Mouse (Mus musculus) olfactory bulb, adult 2 months (tissue): ENCODE data around the gene Ola1. TPM values are rescaled to one million over a fixed set of nuclear protein-coding genes. Genes with fewer than 3 reads are reported as not detected.

Source experiments
- H3K27ac ChIP-seq: fragments of 200-500 bp; 2 replicates; pipeline ENCODE4 v1.5.1; 2012; ENCODE audit warnings: low read depth, low read length; ENCODE audit not compliant: insufficient read depth
- H3K4me1 ChIP-seq: fragments of 200-500 bp; 2 replicates; pipeline ENCODE4 v1.6.1; 2012; ENCODE audit warnings: low read length; ENCODE audit not compliant: control insufficient read depth, insufficient read depth
- H3K4me3 ChIP-seq: fragments of 200-500 bp; 2 replicates; pipeline ENCODE4 v1.5.1; 2012; ENCODE audit warnings: mild to moderate bottlenecking, low read depth, low read length, moderate library complexity; ENCODE audit not compliant: insufficient read depth
- CTCF ChIP-seq: fragments of 200-500 bp; IDR thresholded peaks from 2 replicates; pipeline ENCODE4 v1.5.1; 2012; ENCODE audit warnings: low read depth, mild to moderate bottlenecking, low read length, moderate library complexity; ENCODE audit not compliant: insufficient read depth
- POLR2A ChIP-seq: fragments of 200-500 bp; IDR thresholded peaks from 2 replicates; pipeline ENCODE4 v1.6.1; 2012; ENCODE audit warnings: mild to moderate bottlenecking, low read depth, low read length, moderate library complexity; ENCODE audit not compliant: insufficient read depth
- WGBS: fragments of 180-500 bp; shearing (Covaris S2); methylation state at CpG from one replicate; pipeline ENCODE4 v1.1.7; 2018; 5-methylcytosine and 5-hydroxymethylcytosine counted together
- polyA plus RNA-seq: library from polyadenylated mRNA; stranded (reverse); fragments of >200 nt; gene quantifications from 2 replicates; pipeline ENCODE4 v1.2.4, GENCODE M21; 2012; ENCODE audit warnings: low replicate concordance; ENCODE audit not compliant: missing spikeins, insufficient read depth, insufficient read length

Gene Ola1
- polyA plus RNA-seq, 1 experiment: 370 TPM

DNA sequence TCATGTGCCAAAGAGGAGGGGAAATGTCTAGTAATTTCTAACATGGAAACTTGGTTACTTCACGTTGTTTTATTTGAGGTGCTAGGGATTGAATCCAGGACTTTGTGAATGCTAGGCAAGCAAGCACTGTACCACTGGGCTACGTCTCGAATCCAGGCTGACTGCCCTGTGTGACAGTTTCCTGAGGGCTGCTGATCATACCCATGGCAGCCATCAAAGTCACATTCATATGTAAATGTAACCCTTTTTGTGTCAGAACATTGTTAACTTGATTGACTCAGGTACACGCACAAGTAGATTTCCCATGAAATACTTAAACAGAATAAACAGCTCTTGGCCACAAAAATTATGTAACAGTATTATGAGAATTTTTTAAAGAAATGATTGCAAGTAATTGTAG, 30.0 kb upstream of the Ola1 start:
- Histone ChIP-seq H3K4me1 (no peaks in the 10 kb centered on the region), H3K27ac (no peak overlapping the region), H3K4me3 (no peak overlapping the region)
- 64% methylated on average over 4 of the region's 4 CpGs for WGBS
- TF ChIP-seq POLR2A (no peak), CTCF (no peak)

DNA sequence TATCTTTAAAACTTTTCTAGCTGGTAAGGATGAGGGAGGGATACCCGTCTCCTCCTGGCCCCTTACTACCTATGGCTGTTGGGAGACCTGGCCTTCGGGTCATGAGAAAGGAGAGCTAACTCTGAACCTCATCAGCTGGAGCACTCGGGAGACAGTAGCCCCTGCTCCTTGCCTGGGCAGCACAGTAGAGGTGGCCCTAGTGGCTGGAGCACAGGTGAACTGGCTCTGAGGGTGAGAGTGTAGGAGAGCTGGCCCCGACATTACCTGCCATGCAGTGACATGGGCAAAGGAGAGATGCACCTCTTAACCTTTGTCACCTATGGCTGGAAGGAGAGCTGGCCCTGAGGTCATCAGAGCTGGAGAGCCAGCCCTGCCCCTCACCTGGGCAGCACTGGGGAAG, 22.6 kb upstream of the Ola1 start:
- no peak overlapping the region for H3K4me3 ChIP-seq
- no peak overlapping the region for H3K27ac ChIP-seq
- no peaks in the 10 kb centered on the region for H3K4me1 ChIP-seq
- TF ChIP-seq POLR2A (no peak), CTCF (no peak)
- 89% methylated on average over 4 of the region's 4 CpGs for WGBS

- Histone ChIP-seq H3K27ac (no peak overlapping the region), H3K4me1 (no peaks in the 10 kb centered on the region), H3K4me3 (no peak overlapping the region)
- no peak for TF ChIP-seq POLR2A
- TF ChIP-seq CTCF: no peak
- WGBS: 71% methylated on average over 3 of the region's 3 CpGs
Measured at GRCm38 (mm10) chr2:73231081-73231480, 12.4 kb upstream of the Ola1 start.

- Histone ChIP-seq H3K27ac (no peak overlapping the region), H3K4me3 (peak overlapping the region; percentile 63), H3K4me1 (peaks cover 5% of the 10 kb centered on the region; the same call in 1 of the 2 replicates)
- peak; percentile 55; the same call in 1 of the 2 replicates for TF ChIP-seq POLR2A
- no peak for TF ChIP-seq CTCF
- WGBS: under 1% methylated on average over 67 of the region's 68 CpGs
Measured at GRCm38 (mm10) chr2:73213871-73214659, 4.7 kb downstream of the Ola1 start.

DNA sequence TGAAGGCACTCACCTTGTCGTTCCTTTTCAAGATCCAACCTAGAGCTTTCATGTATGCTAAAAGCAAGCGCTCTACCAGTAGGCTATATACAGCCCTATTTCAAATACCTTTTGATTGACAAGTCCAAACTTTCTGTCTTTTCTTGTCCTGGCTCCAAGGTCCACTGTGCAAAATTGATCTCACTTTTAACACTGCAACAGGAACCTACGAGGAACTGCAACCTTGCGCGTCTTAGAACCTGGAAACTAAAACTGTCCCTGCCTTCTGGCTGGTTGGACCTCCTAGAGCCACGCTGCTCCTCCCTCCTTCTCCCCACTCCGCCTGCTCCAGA, 5.2 kb downstream of the Ola1 start:
- 22% methylated on average over 7 of the region's 7 CpGs for WGBS
- Histone ChIP-seq H3K4me3 (peak overlapping the region; percentile 63), H3K27ac (no peak overlapping the region), H3K4me1 (peaks cover 5% of the 10 kb centered on the region; the same call in 1 of the 2 replicates)
- TF ChIP-seq CTCF (no peak), POLR2A (no peak)

- H3K4me3 ChIP-seq: no peak overlapping the region
- WGBS: 87% methylated on average over 6 of the region's 6 CpGs
- no peak overlapping the region for H3K27ac ChIP-seq
- no peak for TF ChIP-seq CTCF
- no peak for TF ChIP-seq POLR2A
- no peaks in the 10 kb centered on the region for H3K4me1 ChIP-seq
Measured at GRCm38 (mm10) chr2:73204328-73204727, 14.4 kb downstream of the Ola1 start.

DNA sequence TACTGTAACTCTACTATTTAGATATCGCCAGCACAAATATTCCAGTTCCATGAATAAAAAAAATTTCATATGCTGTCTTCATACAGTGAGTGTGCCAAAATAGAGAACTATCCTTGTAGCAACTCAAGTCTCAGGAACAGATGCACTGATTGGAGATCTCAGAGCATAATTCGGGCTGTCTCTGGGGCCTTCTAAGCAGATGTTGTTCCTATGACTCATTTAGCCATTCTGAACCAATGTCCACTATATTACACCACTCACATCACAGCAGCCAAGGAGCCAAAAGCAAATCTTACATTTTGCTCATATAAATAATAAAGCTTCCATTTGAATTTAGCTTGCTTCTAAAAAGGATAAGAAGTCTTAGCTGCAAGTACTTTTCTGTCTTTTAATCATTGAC, 30.2 kb downstream of the Ola1 start:
- no peak for TF ChIP-seq POLR2A
- WGBS: 87% methylated on average over 2 of the region's 2 CpGs
- Histone ChIP-seq H3K27ac (no peak overlapping the region), H3K4me1 (no peaks in the 10 kb centered on the region), H3K4me3 (no peak overlapping the region)

DNA sequence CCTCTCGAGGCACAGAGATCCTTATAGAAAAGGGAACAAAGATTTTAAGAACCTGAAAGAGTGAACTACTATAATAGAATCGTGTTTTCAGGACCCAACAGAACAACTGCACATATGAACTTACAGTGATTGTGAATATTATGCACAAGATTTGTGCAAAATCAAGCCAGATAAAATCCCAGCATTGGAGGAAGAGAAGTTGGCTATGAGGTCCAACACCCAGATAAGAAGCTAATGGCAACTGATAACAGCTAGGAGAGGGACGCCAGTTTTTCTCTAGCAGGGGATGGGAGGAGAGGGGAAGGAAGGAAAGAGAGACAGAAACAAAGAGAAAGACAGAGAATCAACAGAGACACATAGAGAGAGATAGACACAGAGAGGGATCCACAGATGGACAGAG, 33.5 kb downstream of the Ola1 start:
- Histone ChIP-seq H3K4me1 (no peaks in the 10 kb centered on the region), H3K4me3 (no peak overlapping the region), H3K27ac (no peak overlapping the region)
- TF ChIP-seq CTCF (no peak), POLR2A (no peak)
- 87% methylated on average over 3 of the region's 3 CpGs for WGBS

DNA sequence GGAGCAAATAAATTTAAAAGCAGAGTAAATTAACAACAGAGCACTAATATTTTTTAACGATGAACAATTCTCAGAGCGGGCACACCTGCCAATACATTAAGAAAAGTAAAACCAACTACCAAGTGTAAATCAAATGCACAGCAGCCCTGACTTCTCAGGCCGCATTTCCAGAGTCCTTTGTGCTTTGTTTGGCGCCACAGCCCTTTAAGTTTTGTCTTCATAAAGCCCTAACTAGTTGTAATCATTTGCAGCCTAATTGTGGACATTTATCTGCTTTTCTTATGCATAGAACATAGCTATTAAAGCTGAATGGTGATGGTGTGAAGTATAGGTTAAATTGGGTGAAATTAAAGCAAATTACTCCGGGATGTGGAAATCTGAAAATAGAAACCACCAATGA, 49.2 kb downstream of the Ola1 start:
- 42% methylated on average over 5 of the region's 5 CpGs for WGBS
- TF ChIP-seq POLR2A: no peak
- no peak for TF ChIP-seq CTCF

DNA sequence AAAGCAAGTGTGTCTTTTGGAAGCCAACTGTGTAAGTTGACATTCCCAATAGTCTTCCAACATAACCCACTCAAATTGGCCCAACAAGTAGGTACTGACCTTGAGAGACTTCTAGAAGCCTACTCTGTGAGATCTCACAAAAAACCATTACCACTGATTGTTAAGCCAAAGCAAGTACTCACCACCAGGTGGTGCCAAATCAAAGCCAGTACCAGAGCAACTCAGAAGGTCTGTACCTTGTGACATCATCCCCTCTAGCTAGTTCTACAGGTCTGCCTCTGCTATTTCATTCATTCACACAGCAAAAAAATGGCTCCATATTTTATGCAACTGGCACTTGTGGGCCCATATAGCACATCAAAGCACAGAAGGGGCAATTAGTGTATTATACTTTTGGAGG, 51.6 kb downstream of the Ola1 start:
- no peak overlapping the region for H3K27ac ChIP-seq
- peaks cover 4% of the 10 kb centered on the region; the same call in 1 of the 2 replicates for H3K4me1 ChIP-seq
- TF ChIP-seq CTCF: no peak
- TF ChIP-seq POLR2A: no peak
- H3K4me3 ChIP-seq: no peak overlapping the region

More for the DNA sequence above, 49.2 kb downstream of the Ola1 start:
- Histone ChIP-seq H3K27ac (no peak overlapping the region), H3K4me3 (no peak overlapping the region), H3K4me1 (peaks cover 4% of the 10 kb centered on the region; the same call in 1 of the 2 replicates)
